Mouse (Mus musculus) heart, postnatal 0 days (tissue): ENCODE results near the gene Pdpn.

Source experiments
- CTCF ChIP-seq: IDR thresholded peaks from 2 replicates; pipeline ENCODE4 v1.5.1; 2016; ENCODE audit warnings: antibody characterized with exemption, control low read depth, low read depth
- EP300 ChIP-seq: IDR thresholded peaks from 2 replicates; pipeline ENCODE4 v1.6.1; 2016; ENCODE audit warnings: antibody characterized with exemption, low read depth

- TF ChIP-seq CTCF (no peak), EP300 (no peak)
These were observed 68.3 kb downstream of the Pdpn start for GRCm38 (mm10) chr4:143231110-143231509.
